Mouse (Mus musculus) thymus, postnatal 14 days (tissue): Measurements from ENCODE around the gene Pomp.

ENCODE experiments used
- DNase-seq: peaks from one replicate; pipeline ENCODE4 v3.0.0; 2021

Pomp gene

DNA sequence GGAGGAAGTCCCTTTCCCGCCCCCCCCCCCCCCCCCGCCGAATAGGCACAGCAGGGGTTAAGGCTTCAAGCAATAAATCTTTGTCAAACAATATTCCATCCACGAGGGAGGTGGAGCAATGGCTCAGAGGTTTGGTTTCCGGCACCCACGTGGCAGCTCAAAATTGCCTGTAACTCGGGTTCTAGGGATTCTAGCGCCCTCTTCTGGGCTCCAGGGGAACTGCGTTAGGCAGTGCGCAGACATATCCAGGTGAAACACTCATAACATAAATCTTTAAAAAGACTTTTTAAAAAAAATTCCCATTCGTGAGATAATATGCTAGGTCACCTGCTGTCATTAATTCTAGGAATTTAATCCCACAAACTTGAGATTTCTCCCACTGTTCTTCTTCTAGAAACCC is 46.9 kb downstream of the Pomp start:
- DNase-seq: no peak

DNA sequence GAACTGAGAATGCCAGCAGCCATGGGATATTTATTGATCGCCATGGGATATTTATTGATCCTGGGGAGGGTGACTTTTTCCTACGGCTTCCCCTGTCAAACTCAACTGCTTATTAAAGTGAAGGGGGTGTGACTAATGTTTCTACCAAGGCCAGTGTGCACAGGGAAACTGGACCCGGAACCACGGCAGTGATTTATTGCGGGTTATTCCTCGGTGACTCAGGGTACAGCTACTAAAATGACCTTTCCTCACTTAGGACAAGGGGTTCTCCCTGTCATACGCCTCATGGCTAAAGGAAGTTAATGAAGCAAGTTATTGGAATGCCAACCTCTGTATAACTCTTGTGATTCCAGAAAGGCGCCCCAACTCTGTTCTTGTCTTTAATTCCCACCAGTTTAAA is 47.6 kb downstream of the Pomp start:
- no peak for DNase-seq

DNA sequence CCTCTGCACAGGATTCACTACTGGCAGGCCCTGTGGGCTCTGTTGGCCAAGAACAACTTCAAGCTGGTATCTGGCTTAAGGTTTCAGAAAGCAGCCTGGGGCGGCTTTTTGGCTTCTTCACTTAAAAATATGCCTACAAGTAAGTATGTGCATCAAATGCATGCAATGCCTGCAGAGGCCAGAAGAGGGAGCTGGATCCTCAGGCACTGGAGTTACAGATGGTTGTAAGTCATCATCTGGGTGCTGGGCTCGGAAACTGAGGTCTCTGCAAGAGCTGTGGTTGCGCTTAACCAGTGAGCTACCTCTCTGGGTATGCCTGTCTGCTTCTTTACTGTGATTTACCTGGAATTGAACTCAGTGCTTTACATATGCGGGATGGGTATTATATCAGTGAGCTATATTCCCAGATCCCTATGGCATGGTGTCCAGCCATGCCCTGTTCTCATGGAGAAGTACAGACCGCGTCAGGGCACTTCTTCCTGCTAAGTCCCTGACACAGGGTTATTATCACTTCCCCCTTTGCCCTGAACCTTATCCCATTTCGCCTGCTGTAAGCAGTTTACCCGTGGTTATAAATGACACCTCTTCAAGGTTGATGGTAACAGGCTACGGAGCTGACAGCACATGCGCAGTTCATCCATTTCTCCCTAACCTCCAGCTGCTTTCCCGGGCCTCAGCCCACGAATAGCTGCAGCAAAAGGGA is 50.7 kb downstream of the Pomp start:
- no peak for DNase-seq

DNA sequence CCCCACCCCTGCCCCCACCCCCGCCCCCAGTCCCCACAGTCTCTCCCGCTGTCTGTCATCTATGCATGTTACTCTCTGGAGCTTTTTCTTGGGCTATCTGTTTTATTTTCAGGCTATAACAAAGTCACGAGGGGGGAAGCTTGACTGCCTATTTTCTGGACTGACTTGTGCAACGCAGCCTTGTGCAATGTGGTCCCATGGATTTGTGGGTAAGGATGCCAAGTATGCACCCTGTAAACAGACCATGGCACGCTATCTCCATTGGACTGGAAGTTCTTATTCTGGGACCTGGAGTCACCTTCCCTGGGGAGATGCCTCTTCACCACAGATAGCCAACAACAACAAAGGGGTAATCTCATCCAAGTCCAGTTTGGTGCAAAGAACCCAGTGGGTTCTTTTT is 51.5 kb downstream of the Pomp start:
- DNase-seq: no peak

DNA sequence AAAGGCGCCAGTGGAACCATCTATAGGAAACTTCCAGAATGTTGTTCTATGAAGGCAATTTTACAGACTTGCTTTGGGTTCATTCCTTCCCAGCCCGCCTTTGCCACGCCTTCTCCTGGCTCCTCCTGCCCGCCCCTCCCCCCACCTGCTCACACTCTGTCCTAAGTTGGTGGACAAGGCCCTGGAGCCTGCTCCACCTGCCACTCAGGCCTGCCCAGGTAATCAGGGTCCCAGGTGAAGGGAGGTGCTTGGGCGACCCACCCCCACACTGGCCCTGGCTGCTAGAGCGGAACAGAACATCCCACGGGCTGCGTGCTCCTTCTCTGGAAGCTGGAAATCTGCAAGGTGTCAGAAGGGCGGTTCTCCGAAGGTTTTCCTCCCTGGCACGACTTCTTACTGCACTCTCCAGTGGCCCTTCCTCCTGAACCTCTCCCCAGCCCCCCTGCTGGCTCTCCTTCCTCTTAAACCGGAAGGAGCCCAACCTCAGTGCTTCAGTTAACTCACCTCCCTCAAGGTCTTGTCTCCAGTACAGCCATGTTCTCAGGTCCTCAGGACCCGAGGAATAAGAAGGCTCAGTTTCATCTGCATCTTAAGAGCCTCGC is 53.1 kb downstream of the Pomp start:
- DNase-seq: no peak

DNA sequence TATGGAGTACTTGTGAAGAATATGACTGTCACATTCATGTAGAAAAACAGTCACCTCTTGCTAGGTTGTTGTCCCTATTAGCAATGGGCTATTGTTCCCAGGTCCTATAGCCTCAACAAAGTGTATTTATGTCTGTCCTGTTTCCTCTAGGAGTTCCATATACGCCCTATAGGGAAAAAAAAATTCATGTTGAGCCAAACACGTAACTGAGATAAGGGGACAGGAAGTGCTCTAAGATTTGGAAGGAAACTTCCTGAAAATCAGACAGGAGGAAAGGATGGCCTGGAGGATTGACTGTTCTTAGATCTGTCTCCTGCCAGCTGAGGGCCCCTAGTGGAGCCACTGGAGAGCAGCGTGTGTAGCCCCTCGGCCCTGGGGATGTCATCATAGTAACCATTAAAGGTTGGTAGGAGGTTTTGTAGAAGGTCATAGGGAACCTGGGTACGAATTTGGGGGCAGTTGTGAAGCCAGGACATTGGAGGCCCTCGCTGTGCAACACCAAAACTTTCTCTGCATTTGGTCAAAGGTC is 54.8 kb downstream of the Pomp start:
- no peak for DNase-seq

DNA sequence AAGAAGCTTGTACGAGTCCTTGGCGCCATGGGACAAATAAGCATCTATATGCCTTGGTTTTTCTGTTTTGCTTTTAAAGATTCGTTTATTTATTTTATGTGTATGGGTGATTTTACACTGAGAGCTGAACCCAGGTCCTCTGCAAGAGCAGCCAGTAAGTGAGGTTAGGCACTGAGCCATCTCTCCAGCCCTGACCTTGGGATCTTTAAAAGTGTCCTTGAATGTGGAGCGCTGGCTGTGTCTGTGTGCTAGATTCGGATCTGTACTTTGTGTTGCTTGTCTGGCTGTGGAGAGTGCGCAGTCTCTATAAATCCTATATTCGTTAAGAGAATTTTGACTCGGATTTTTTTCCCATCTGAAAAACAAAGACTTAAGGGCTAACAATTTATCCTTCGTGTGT is 55.9 kb downstream of the Pomp start:
- DNase-seq: no peak

DNA sequence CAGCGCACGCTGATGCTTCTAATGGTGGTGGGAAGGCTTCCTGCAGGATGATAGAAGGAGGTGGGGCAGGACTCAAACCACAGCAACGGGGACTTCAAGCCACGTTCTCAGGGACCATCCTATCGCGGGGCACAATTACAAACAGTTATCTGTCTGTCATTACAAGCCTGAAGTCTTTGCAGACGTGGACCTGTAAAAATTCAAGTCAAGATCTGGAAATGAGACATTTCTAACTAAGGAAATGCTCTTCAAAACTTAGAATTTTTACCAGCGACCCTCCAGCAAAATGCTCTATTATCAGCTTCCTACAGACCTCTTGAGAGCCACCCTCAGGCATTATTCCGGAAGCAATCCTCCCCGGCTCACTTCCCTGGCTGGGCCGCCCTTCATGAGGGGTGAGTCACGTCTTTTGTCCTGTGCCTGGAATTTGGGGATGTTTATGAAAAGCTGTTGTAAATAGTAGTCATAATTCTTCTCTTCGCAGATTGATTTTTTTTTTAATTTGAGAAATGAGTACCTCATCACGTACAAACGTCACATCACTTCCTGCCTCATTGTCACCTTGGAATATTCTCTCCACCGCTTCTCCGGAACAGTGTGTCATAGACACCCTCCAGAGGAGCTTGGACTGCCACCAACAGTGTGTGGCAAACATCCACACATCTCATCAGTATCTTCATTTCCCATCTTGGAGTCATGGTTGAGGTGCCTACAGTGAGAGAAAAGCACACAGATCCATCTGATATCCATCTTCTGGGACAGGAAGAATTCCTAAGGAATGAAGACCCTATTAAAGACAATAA is 58.0 kb downstream of the Pomp start:
- DNase-seq: no peak

DNA sequence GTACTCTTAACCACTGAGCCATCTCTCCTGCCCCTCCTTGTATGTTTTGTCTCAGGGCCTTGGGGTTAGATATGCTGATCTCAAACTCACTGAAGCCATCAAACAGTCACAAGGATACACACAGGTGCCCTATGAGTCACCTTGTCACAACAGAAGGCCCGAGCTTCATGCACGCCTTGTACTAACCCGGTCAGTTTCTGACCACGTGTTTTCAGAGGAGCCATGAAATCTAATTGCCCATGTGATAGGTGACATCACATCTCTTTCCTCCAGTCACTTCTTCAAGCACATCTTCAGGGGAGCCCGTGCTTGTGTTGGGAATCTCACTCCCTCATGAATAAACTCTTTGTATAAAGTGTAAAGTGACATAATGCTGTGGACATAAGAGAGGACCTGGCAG is 64.4 kb downstream of the Pomp start:
- no peak for DNase-seq
